Mouse (Mus musculus) MEL (cell line): ENCODE measurements around the gene Tsnaxip1. TPM values are rescaled to one million over a fixed set of nuclear protein-coding genes. Genes with fewer than 3 reads are reported as not detected.

Experiments used
- DNase-seq: peaks from one replicate; pipeline ENCODE4 v3.0.0; 2011; ENCODE audit warnings: low read depth, low spot score
- H3K27ac ChIP-seq: 2 replicates; pipeline ENCODE4 v1.5.1; 2012; ENCODE audit warnings: low read depth, mild to moderate bottlenecking, control low read depth, low read length, moderate library complexity; ENCODE audit not compliant: control insufficient read depth
- H3K27me3 ChIP-seq, 2 experiments: fragments of 150-350 bp in 1 of 2; sonication (generic) in 1 of 2; 2 replicates each; pipeline ENCODE4 v1.6.1; 2012; ENCODE audit warnings: low read length in 2 of 2, mild to moderate bottlenecking in 2 of 2, improper control_type of control experiment in 1 of 2, moderate library complexity in 1 of 2; ENCODE audit not compliant: insufficient read depth in 2 of 2, control insufficient read depth in 1 of 2
- H3K36me3 ChIP-seq, 2 experiments: 2 replicates each; pipeline ENCODE4 v1.6.1; 2012 to 2014; ENCODE audit warnings: low read length in 2 of 2, improper control_type of control experiment in 1 of 2, inconsistent platforms in 1 of 2, mild to moderate bottlenecking in 1 of 2; ENCODE audit not compliant: insufficient read depth in 2 of 2, control insufficient read depth in 1 of 2
- H3K4me1 ChIP-seq, 2 experiments: fragments of 150-350 bp in 1 of 2; sonication (generic) in 1 of 2; 2 replicates each; pipeline ENCODE4 v1.6.1; 2012; ENCODE audit warnings: low read length in 2 of 2, improper control_type of control experiment in 1 of 2, mild to moderate bottlenecking in 1 of 2; ENCODE audit not compliant: insufficient read depth in 2 of 2, control insufficient read depth in 1 of 2
- H3K4me3 ChIP-seq, 2 experiments: fragments of 150-350 bp in 1 of 2; sonication (generic) in 1 of 2; 2 replicates each; pipeline ENCODE4 v1.5.1; 2012; ENCODE audit warnings: low read depth in 2 of 2, low read length in 2 of 2, mild to moderate bottlenecking in 2 of 2, moderate library complexity in 2 of 2, control low read depth in 1 of 2, improper control_type of control experiment in 1 of 2; ENCODE audit not compliant: control insufficient read depth in 1 of 2, insufficient read depth in 1 of 2
- H3K79me2 ChIP-seq: 2 replicates; pipeline ENCODE4 v1.6.1; 2012; ENCODE audit warnings: mild to moderate bottlenecking, low read length, moderate library complexity; ENCODE audit not compliant: control insufficient read depth, poor library complexity, insufficient read depth
- H3K9ac ChIP-seq: 2 replicates; pipeline ENCODE4 v1.6.1; 2012; ENCODE audit warnings: low read depth, mild to moderate bottlenecking, control low read depth, low read length, moderate library complexity; ENCODE audit not compliant: control insufficient read depth, poor library complexity, severe bottlenecking
- H3K9me3 ChIP-seq: fragments of 150-350 bp; sonication (generic); replicated peaks from 2 replicates; pipeline ENCODE4 v1.6.1; 2012; ENCODE audit warnings: mild to moderate bottlenecking, low read length, improper control_type of control experiment, moderate library complexity; ENCODE audit not compliant: insufficient read depth
- BHLHE40 ChIP-seq: IDR thresholded peaks from 2 replicates; pipeline ENCODE4 v1.6.1; 2012; ENCODE audit warnings: low read depth, mild to moderate bottlenecking, inconsistent platforms, low read length, improper control_type of control experiment, borderline replicate concordance
- CHD1 ChIP-seq: IDR thresholded peaks from 2 replicates; pipeline ENCODE4 v1.6.1; 2012; ENCODE audit warnings: low read depth, mild to moderate bottlenecking, inconsistent platforms, low read length, improper control_type of control experiment
- CHD2 ChIP-seq: IDR thresholded peaks from 2 replicates; pipeline ENCODE4 v1.6.1; 2011; ENCODE audit warnings: low read length, improper control_type of control experiment
- CTCF ChIP-seq, 3 experiments: IDR thresholded peaks in 2 of 3; conservative IDR thresholded peaks in 1 of 3; 2 replicates each; pipeline ENCODE4 v1.5.1; 2011 to 2012; ENCODE audit warnings: low read length in 3 of 3, low read depth in 2 of 3, mild to moderate bottlenecking in 2 of 3, improper control_type of control experiment in 1 of 3, inconsistent platforms in 1 of 3, mixed read lengths in 1 of 3, moderate library complexity in 1 of 3; ENCODE audit not compliant: control insufficient read depth in 1 of 3, insufficient read depth in 1 of 3, poor library complexity in 1 of 3, severe bottlenecking in 1 of 3
- E2F4 ChIP-seq: IDR thresholded peaks from 2 replicates; pipeline ENCODE4 v1.6.1; 2011; ENCODE audit warnings: low read depth, low read length, improper control_type of control experiment, borderline replicate concordance
- ELF1 ChIP-seq: IDR thresholded peaks from 2 replicates; pipeline ENCODE4 v1.6.1; 2014; ENCODE audit warnings: low read depth, mild to moderate bottlenecking, inconsistent platforms, low read length, improper control_type of control experiment, moderate library complexity
- GABPA ChIP-seq: IDR thresholded peaks from 2 replicates; pipeline ENCODE4 v1.6.1; 2012; ENCODE audit warnings: low read depth, mild to moderate bottlenecking, inconsistent platforms, low read length, improper control_type of control experiment, moderate library complexity
- GATA1 ChIP-seq: IDR thresholded peaks from 2 replicates; pipeline ENCODE4 v1.6.1; 2011; ENCODE audit warnings: low read depth, low read length, improper control_type of control experiment
- HCFC1 ChIP-seq: IDR thresholded peaks from 2 replicates; pipeline ENCODE4 v1.6.1; 2012; ENCODE audit warnings: low read depth, mild to moderate bottlenecking, inconsistent platforms, low read length, improper control_type of control experiment, moderate library complexity
- MAX ChIP-seq: IDR thresholded peaks from 2 replicates; pipeline ENCODE4 v1.6.1; 2011; ENCODE audit warnings: low read length, improper control_type of control experiment
- MXI1 ChIP-seq: IDR thresholded peaks from 2 replicates; pipeline ENCODE4 v1.6.1; 2011; ENCODE audit warnings: mild to moderate bottlenecking, low read depth, low read length, improper control_type of control experiment
- MYB ChIP-seq: IDR thresholded peaks from 2 replicates; pipeline ENCODE4 v1.6.1; 2011; ENCODE audit warnings: mild to moderate bottlenecking, low read depth, low read length, improper control_type of control experiment
- MYC ChIP-seq: IDR thresholded peaks from 2 replicates; pipeline ENCODE4 v1.6.1; 2011; ENCODE audit warnings: low read depth, mild to moderate bottlenecking, low read length, improper control_type of control experiment, moderate library complexity
- NELFE ChIP-seq: IDR thresholded peaks from 2 replicates; pipeline ENCODE4 v1.6.1; 2011; ENCODE audit warnings: low read depth, low read length, improper control_type of control experiment
- NRF1 ChIP-seq: IDR thresholded peaks from 2 replicates; pipeline ENCODE4 v1.6.1; 2014; ENCODE audit warnings: low read depth, mild to moderate bottlenecking, inconsistent platforms, low read length, improper control_type of control experiment, moderate library complexity; ENCODE audit not compliant: poor library complexity, insufficient read depth, severe bottlenecking
- POLR2AphosphoS2 ChIP-seq: IDR thresholded peaks from 2 replicates; pipeline ENCODE4 v1.6.1; 2011; ENCODE audit warnings: low read length, improper control_type of control experiment
- POLR2AphosphoS5 ChIP-seq: IDR thresholded peaks from 2 replicates; pipeline ENCODE4 v1.6.1; 2012; ENCODE audit warnings: low read depth, borderline replicate concordance, mild to moderate bottlenecking, inconsistent platforms, low read length, moderate library complexity, mixed read lengths
- RAD21 ChIP-seq: IDR thresholded peaks from 2 replicates; pipeline ENCODE4 v1.6.1; 2011; ENCODE audit warnings: mild to moderate bottlenecking, low read depth, low read length, improper control_type of control experiment
- RCOR1 ChIP-seq: IDR thresholded peaks from 2 replicates; pipeline ENCODE4 v1.6.1; 2012; ENCODE audit warnings: low read depth, mild to moderate bottlenecking, inconsistent platforms, low read length, improper control_type of control experiment
- SIN3A ChIP-seq: IDR thresholded peaks from 2 replicates; pipeline ENCODE4 v1.6.1; 2012; ENCODE audit warnings: low read length, improper control_type of control experiment, inconsistent platforms
- TAL1 ChIP-seq: IDR thresholded peaks from 2 replicates; pipeline ENCODE4 v1.6.1; 2012; ENCODE audit warnings: mild to moderate bottlenecking, inconsistent platforms, low read length, moderate library complexity, mixed read lengths
- TBP ChIP-seq: IDR thresholded peaks from 2 replicates; pipeline ENCODE4 v1.8.0; 2011; ENCODE audit warnings: low read depth, low read length, improper control_type of control experiment
- UBTF ChIP-seq: IDR thresholded peaks from 2 replicates; pipeline ENCODE4 v1.6.1; 2012; ENCODE audit warnings: low read depth, mild to moderate bottlenecking, inconsistent platforms, low read length, improper control_type of control experiment, moderate library complexity, borderline replicate concordance; ENCODE audit not compliant: insufficient read depth
- USF1 ChIP-seq: IDR thresholded peaks from 2 replicates; pipeline ENCODE4 v1.6.1; 2014; ENCODE audit warnings: low read depth, mild to moderate bottlenecking, inconsistent platforms, low read length, improper control_type of control experiment, moderate library complexity
- USF2 ChIP-seq, 2 experiments: IDR thresholded peaks; 2 replicates each; pipeline ENCODE4 v1.6.1; 2011 to 2012; ENCODE audit warnings: improper control_type of control experiment in 2 of 2, low read length in 2 of 2, borderline replicate concordance in 1 of 2, inconsistent platforms in 1 of 2, low read depth in 1 of 2, mild to moderate bottlenecking in 1 of 2; ENCODE audit not compliant: insufficient read depth in 1 of 2
- ZC3H11A ChIP-seq: IDR thresholded peaks from 2 replicates; pipeline ENCODE4 v1.6.1; 2012; ENCODE audit warnings: low read depth, mild to moderate bottlenecking, inconsistent platforms, low read length, improper control_type of control experiment
- ZKSCAN1 ChIP-seq: IDR thresholded peaks from 2 replicates; pipeline ENCODE4 v1.6.1; 2012; ENCODE audit warnings: low read depth, mild to moderate bottlenecking, inconsistent platforms, low read length, improper control_type of control experiment, moderate library complexity
- ZMIZ1 ChIP-seq: IDR thresholded peaks from 2 replicates; pipeline ENCODE4 v1.6.1; 2012; ENCODE audit warnings: low read depth, mild to moderate bottlenecking, inconsistent platforms, low read length, improper control_type of control experiment, moderate library complexity
- ZNF384 ChIP-seq: IDR thresholded peaks from 2 replicates; pipeline ENCODE4 v1.6.1; 2012; ENCODE audit warnings: low read depth, mild to moderate bottlenecking, inconsistent platforms, low read length, improper control_type of control experiment
- polyA plus RNA-seq, 2 experiments: library from polyadenylated mRNA; stranded (reverse) in 1 of 2; unstranded in 1 of 2; fragments of >175 nt in 1 of 2; fragments of >200 nt in 1 of 2; gene quantifications; 2 replicates each; pipeline versions ENCODE4 v1.2.1 to v1.2.4; 2012; ENCODE audit warnings: low replicate concordance in 2 of 2, low read depth in 1 of 2; ENCODE audit not compliant: insufficient read length in 2 of 2, insufficient read depth in 1 of 2, missing spikeins in 1 of 2
- total RNA-seq: library from RNA; depleted of rRNA; stranded (reverse); fragments of 300-350 nt; gene quantifications from 2 replicates; pipeline ENCODE4 v1.2.3, GENCODE M21; 2012

Tsnaxip1 gene
- total and polyA plus RNA-seq, 3 experiments, result 0.10 TPM; not detected in 2

GRCm38 (mm10) chr8:105798408-105798807 is 29.1 kb upstream of the Tsnaxip1 start:
- H3K27ac ChIP-seq, result no peak overlapping the region; the same call in 1 of the 2 replicates
- peaks cover 0 to 38% of the 10 kb centered on the region in 2 experiments; a peak in 2 of 4 replicates for H3K36me3 ChIP-seq
- H3K79me2 ChIP-seq, result no peaks in the 10 kb centered on the region
- no peaks in the 10 kb centered on the region for H3K27me3 ChIP-seq
- no peak overlapping the region for H3K4me3 ChIP-seq
- H3K9ac ChIP-seq, result no peak overlapping the region
- peaks cover 24 to 38% of the 10 kb centered on the region in 2 experiments for H3K4me1 ChIP-seq
- TF ChIP-seq ZKSCAN1 (no peak), ZMIZ1 (no peak), POLR2AphosphoS2 (no peak), ZNF384 (no peak), HCFC1 (no peak), SIN3A (no peak), TBP (no peak), MYB (no peak), CTCF (IDR thresholded peaks at IDR 0.05 in 2 of 3, conservative IDR thresholded peaks at IDR 0.05 in 1 of 3; ENCODE audit: control insufficient read depth in 1 of 3, insufficient read depth in 1 of 3, low read depth in 2 of 3, low read length in 3 of 3, poor library complexity in 1 of 3, severe bottlenecking in 1 of 3) (no peak), ZC3H11A (no peak), MXI1 (no peak), GABPA (no peak), MAX (no peak), TAL1 (no peak), ELF1 (no peak), MYC (no peak), USF1 (no peak), GATA1 (no peak), UBTF (no peak)
- DNase-seq, result no peak
- H3K9me3 ChIP-seq, result no peaks in the 10 kb centered on the region

GRCm38 (mm10) chr8:105799091-105799812 is 28.3 kb upstream of the Tsnaxip1 start:
- Histone ChIP-seq H3K4me1 (peaks cover 24 to 38% of the 10 kb centered on the region in 2 experiments), H3K79me2 (no peaks in the 10 kb centered on the region), H3K4me3 (no peak overlapping the region), H3K9ac (peak overlapping the region; percentile 36), H3K27ac (peak overlapping the region; percentile 84), H3K9me3 (no peaks in the 10 kb centered on the region), H3K27me3 (no peaks in the 10 kb centered on the region), H3K36me3 (peaks cover 0 to 36% of the 10 kb centered on the region in 2 experiments; a peak in 2 of 4 replicates)
- peak; percentile 96 for DNase-seq
- TF ChIP-seq ZNF384 (no peak), ELF1 (no peak), UBTF (no peak), MYC (no peak), USF2 (IDR thresholded peaks at IDR 0.05; ENCODE audit: borderline replicate concordance in 1 of 2, insufficient read depth in 1 of 2, low read depth in 1 of 2, low read length in 2 of 2) (no peak), TBP (peak; percentile 33; the same call in 1 of the 2 replicates), BHLHE40 (0 out of 2 replicates have a peak, but pooled peaks have one; percentile 22), E2F4 (no peak), NRF1 (no peak), NELFE (no peak), CHD1 (no peak), POLR2AphosphoS5 (no peak), RAD21 (no peak), GATA1 (no peak), CHD2 (no peak), MYB (no peak), RCOR1 (peak; percentile 39; the same call in 1 of the 2 replicates), MAX (no peak), ZMIZ1 (no peak)
